Mouse (Mus musculus): ENCODE results near the gene Trpm8.

- TF ChIP-seq POLR2A (IDR thresholded peaks at IDR 0.05; ENCODE audit: low read depth, low read length), result no peak
- no peak for TF ChIP-seq CTCF (IDR thresholded peaks at IDR 0.05; ENCODE audit: extremely low read depth, insufficient read depth, insufficient read length, insufficient replicate concordance)
Observed at GRCm38 (mm10) chr1:88262255-88262654, 15.2 kb upstream of the Trpm8 start.

All from spleen, adult 2 months (tissue).